Mouse (Mus musculus) neural tube, embryonic 11.5 days (tissue): ENCODE data around the gene Pcdh18. TPM values are rescaled to one million over a fixed set of nuclear protein-coding genes. Genes with fewer than 3 reads are reported as not detected.

ENCODE experiments used
- ATAC-seq: fragments of 200-750 bp; cut with Nextera tagmentation; 2 replicates; pipeline ENCODE4 v1.8.0; 2017; ENCODE audit warnings: moderate number of reproducible peaks, mild to moderate bottlenecking, moderate TSS enrichment, moderate library complexity; ENCODE audit not compliant: insufficient read depth, low FRiP score, low TSS enrichment
- DNase-seq: peaks from one replicate; pipeline ENCODE4 v3.0.0-alpha.2; 2015; ENCODE audit warnings: low spot score
- H3K27ac ChIP-seq: fragments of 300-500 bp; sonication (generic); 2 replicates; pipeline ENCODE4 v1.5.1; 2014; ENCODE audit warnings: low read depth, mild to moderate bottlenecking, low read length
- H3K27me3 ChIP-seq: fragments of 300-500 bp; sonication (generic); 2 replicates; pipeline ENCODE4 v1.6.1; 2014; ENCODE audit warnings: mild to moderate bottlenecking, low read length, mixed read lengths; ENCODE audit not compliant: control insufficient read depth, insufficient read depth
- H3K36me3 ChIP-seq: fragments of 300-500 bp; sonication (generic); 2 replicates; pipeline ENCODE4 v1.6.1; 2014; ENCODE audit warnings: mild to moderate bottlenecking, low read length, moderate library complexity, mixed read lengths; ENCODE audit not compliant: control insufficient read depth, insufficient read depth
- H3K4me1 ChIP-seq: fragments of 300-500 bp; sonication (generic); 2 replicates; pipeline ENCODE4 v1.6.1; 2014; ENCODE audit warnings: low read length, mixed read lengths; ENCODE audit not compliant: control insufficient read depth, insufficient read depth
- H3K4me2 ChIP-seq: fragments of 300-500 bp; sonication (generic); 2 replicates; pipeline ENCODE4 v1.6.1; 2014; ENCODE audit warnings: low read depth, mild to moderate bottlenecking, moderate library complexity
- H3K4me3 ChIP-seq: fragments of 300-500 bp; sonication (generic); 2 replicates; pipeline ENCODE4 v1.5.1; 2014; ENCODE audit warnings: low read depth, low read length
- H3K9ac ChIP-seq: fragments of 300-500 bp; sonication (generic); 2 replicates; pipeline ENCODE4 v1.6.1; 2014; ENCODE audit warnings: mild to moderate bottlenecking, low read length
- H3K9me3 ChIP-seq: fragments of 300-500 bp; sonication (generic); 2 replicates; pipeline ENCODE4 v1.6.1; 2016; ENCODE audit warnings: low read length; ENCODE audit not compliant: control insufficient read depth
- WGBS: fragments of 180-500 bp; shearing (Covaris S2); extraction: QIAGEN DNeasy Blood & Tissue Kit; methylation state at CpG from one replicate; pipeline ENCODE4 v1.1.7; 2014; 5-methylcytosine and 5-hydroxymethylcytosine counted together
- polyA plus RNA-seq: library from polyadenylated mRNA; unstranded; fragments of >200 nt; fragmentation: Nextera tagmentation; extraction: Ambion mirVana; gene quantifications from 2 replicates; pipeline ENCODE4 v1.2.1, GENCODE M21; 2014

Gene Pcdh18
- 73.4 and 78.7 TPM in 2 replicates for polyA plus RNA-seq

DNA sequence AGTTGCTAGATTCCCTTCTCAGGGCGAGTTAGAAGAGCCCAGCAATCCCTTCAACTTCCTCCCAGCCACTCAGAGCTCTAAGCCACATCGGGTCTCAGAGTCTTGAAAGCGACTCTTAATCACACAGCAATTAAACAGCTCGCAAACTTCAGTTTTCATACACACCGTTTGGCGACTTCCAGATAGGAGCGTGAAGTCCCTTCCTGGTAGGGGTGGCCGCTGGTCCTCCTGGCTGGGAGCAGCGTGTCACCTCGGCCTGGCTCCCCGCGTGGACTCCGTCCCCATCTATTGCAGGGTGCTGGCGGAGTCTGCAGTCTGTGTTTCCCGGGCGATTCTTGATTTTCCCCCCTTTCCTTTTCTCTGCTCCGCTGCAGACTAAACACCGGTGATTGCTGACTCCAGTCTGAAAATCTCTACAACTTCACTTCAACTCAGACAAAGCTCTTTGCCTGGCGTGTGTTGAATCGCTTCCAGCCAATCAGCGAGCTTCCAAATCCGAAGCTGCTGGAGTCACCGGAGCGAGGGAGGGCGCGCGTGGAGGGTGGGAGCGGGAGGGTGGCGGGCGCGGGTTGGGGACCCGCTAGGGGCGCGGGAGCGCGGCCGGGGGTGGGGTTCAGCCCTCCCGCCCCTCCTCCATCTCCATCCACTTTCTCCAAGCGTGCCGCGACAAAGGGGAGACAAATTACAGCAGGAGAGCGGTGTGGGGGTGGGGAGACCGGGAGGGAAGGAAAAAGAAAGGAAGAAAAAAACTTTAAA, at the start of gene Pcdh18:
Gene Pcdh18, minus strand, starts transcription at position 456 of the 756 bp plus-strand sequence.
- peaks cover 2% of the 10 kb centered on the region for H3K36me3 ChIP-seq
- H3K4me2 ChIP-seq: peak within 1 kb of the TSS; percentile 44
- peak within 1 kb of the TSS; percentile 57 for H3K4me3 ChIP-seq
- peak within 1 kb of the TSS; percentile 77 for H3K9ac ChIP-seq
- peak; percentile 88 for ATAC-seq
- no peaks in the 10 kb centered on the region for H3K9me3 ChIP-seq
- H3K4me1 ChIP-seq: peaks cover 21% of the 10 kb centered on the region
- peak; percentile 91 for DNase-seq
- H3K27ac ChIP-seq: peak within 1 kb of the TSS; percentile 85
- under 1% methylated on average over 43 of the region's 43 CpGs for WGBS
- no peaks in the 10 kb centered on the region for H3K27me3 ChIP-seq

DNA sequence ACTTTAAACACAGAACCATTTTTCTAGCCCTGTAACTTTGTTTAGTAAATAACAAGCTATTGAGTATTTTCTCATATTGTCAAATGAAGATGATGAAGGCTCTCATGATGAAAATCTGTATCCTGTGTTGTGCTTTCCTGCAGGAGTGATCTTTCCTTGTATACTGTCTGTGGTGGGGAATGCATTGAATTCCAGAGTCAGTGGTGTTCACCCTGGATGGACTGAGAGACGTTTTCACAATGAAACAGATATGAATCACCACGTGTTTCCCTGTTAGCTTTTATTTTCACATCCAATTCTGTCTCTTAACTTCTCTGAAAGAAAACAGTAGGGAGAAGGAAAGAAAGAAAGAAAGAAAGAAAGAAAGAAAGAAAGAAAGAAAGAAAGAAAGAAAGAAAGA, 49.7 kb upstream of the Pcdh18 start:
- H3K36me3 ChIP-seq: no peaks in the 10 kb centered on the region
- H3K4me2 ChIP-seq: no peak overlapping the region
- no peak overlapping the region for H3K4me3 ChIP-seq
- no peak overlapping the region for H3K27ac ChIP-seq
- DNase-seq (no peak), ATAC-seq (no peak)
- no peak overlapping the region for H3K9ac ChIP-seq
- H3K27me3 ChIP-seq: no peaks in the 10 kb centered on the region
- no peaks in the 10 kb centered on the region for H3K9me3 ChIP-seq
- WGBS: 54% methylated on average over 2 of the region's 2 CpGs
- H3K4me1 ChIP-seq: no peaks in the 10 kb centered on the region

DNA sequence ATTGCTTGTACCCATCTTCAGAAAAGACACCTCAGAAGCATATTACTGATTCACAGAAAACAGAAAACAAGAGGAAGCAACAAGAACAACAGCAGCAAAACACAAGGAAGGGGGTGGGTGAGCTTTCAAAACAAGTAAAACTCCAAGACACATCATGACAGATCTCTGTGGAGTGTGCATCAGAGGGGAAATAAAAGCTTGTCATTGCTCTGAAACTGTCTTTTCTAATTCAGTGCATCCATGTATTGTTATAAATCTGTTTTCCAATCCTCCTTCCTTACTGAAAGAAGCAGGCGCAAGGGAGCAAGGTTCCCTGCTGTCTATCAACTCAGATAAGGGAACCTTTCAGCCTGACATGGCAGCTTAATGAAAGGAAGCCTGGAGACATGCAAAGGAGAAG, 48.4 kb upstream of the Pcdh18 start:
- H3K4me3 ChIP-seq: no peak overlapping the region
- WGBS: 96% methylated on average over 1 of the region's 1 CpGs
- no peak overlapping the region for H3K4me2 ChIP-seq

DNA sequence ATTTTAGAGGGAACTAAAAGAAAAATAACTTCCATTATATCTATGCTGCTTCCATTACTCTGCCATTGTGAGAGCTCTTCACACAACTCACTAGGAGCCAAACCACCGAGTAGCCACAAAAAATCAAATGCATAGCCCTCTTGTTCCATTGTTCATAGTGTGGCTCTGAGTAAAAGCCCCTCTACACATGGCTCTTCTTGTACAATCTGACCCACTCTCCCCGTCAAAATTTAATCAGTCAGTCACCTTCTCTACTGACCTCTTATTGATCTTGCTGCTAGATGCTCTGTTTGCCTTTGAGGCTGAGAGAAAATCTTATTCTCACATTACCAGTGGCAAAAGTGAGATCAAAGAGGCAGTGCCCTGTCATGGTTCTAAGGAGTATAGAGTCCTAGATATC, 31.2 kb upstream of the Pcdh18 start:
- H3K9me3 ChIP-seq: no peaks in the 10 kb centered on the region
- H3K27ac ChIP-seq: no peak overlapping the region
- no peak for ATAC-seq
- no peaks in the 10 kb centered on the region for H3K4me1 ChIP-seq
- no peak overlapping the region for H3K4me3 ChIP-seq
- H3K36me3 ChIP-seq: no peaks in the 10 kb centered on the region
- H3K9ac ChIP-seq: no peak overlapping the region
- H3K27me3 ChIP-seq: no peaks in the 10 kb centered on the region
- WGBS: 46% methylated on average over 2 of the region's 2 CpGs
- DNase-seq: no peak
- no peak overlapping the region for H3K4me2 ChIP-seq

More for the DNA sequence above, 48.4 kb upstream of the Pcdh18 start:
- H3K4me1 ChIP-seq: no peaks in the 10 kb centered on the region
- no peak for DNase-seq
- H3K27ac ChIP-seq: no peak overlapping the region
- no peaks in the 10 kb centered on the region for H3K9me3 ChIP-seq
- no peak overlapping the region for H3K9ac ChIP-seq
- ATAC-seq: no peak
- H3K36me3 ChIP-seq: no peaks in the 10 kb centered on the region
- no peaks in the 10 kb centered on the region for H3K27me3 ChIP-seq

DNA sequence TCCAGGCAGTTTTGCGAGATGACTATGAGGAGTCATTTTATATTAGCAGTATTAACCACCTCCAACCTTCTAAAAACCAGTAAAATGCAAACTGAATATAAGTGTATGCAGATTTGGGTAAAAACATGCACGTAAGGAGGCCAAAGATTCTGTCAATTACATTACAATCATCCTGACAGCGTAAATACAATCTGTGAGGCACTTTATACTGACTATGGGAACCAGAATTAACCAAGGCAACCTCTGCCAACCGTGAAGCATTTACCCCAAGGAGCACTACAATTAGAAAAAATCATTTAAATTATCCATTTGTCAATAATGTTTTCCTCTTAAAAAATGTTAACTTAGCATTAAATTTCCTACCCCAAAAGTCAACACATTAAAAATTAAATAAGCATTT, 30.6 kb upstream of the Pcdh18 start:
- Histone ChIP-seq H3K4me2 (no peak overlapping the region), H3K9me3 (no peaks in the 10 kb centered on the region), H3K36me3 (no peaks in the 10 kb centered on the region), H3K27me3 (no peaks in the 10 kb centered on the region), H3K9ac (no peak overlapping the region), H3K27ac (no peak overlapping the region), H3K4me1 (no peaks in the 10 kb centered on the region), H3K4me3 (no peak overlapping the region)
- no peak for DNase-seq
- 72% methylated on average over 4 of the region's 4 CpGs for WGBS
- ATAC-seq: no peak

DNA sequence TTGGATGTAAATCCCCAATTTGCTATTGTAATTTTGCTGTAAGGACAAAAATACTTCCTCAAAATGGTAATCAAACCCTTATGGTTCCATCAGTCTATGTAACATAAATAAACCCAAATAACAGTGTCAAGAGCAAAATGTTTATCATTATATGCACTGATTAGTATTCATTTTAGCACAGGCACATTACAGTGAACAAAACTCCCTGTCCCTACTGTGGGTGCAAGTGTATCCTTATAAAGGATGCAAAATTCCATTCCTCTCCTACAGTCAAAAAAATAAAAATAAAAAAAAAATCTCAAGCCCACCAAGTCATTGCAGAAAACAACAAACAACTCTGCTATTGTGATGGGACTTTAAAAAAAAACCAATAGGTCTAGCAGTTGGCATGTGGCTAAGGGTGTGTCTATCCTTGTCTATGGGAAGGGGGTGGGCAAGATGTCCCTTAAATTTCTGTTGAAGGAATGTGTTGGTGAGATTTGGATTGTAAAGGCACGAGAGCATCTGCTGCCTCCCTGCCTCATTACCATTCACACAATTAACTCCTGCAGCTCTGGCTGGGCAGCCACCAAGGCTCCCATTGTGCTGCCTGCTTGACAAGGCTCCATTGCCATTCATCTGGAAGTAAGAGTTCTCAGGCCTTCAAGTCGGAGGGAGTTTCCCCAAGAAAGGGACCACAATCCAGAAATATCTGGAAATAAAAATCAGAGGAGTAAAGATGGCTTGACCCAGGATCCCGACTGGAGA, 12.0 kb upstream of the Pcdh18 start:
- 0 out of 2 replicates have a peak, but pooled peaks cover 3% of the 10 kb centered on the region for H3K4me1 ChIP-seq
- no peaks in the 10 kb centered on the region for H3K9me3 ChIP-seq
- peak; percentile 56 for DNase-seq
- 12% methylated on average over 3 of the region's 3 CpGs for WGBS
- peak; percentile 92 for ATAC-seq
- no peaks in the 10 kb centered on the region for H3K27me3 ChIP-seq
- H3K4me2 ChIP-seq: no peak overlapping the region
- no peak overlapping the region for H3K27ac ChIP-seq
- no peaks in the 10 kb centered on the region for H3K36me3 ChIP-seq
- H3K4me3 ChIP-seq: no peak overlapping the region
- no peak overlapping the region for H3K9ac ChIP-seq

DNA sequence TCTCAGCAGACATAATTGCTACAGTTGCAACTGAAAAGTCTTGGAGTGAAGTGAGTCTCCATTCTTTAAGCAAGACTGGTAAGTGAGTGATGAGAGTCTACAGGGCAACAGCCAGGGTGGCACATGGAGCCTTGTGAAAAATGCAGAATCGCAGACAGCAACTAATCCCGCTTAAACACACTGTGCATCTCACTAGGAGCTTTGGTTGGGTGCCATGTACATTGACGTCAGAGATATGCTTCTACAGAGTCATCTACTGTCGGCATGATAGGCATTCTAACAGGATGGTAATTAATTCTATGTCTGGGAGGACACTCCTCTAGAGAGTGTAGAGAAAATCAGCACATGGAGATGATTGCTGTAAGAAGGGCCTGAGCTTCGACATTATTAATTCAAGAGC, 5.6 kb upstream of the Pcdh18 start:
- no peak for ATAC-seq

DNA sequence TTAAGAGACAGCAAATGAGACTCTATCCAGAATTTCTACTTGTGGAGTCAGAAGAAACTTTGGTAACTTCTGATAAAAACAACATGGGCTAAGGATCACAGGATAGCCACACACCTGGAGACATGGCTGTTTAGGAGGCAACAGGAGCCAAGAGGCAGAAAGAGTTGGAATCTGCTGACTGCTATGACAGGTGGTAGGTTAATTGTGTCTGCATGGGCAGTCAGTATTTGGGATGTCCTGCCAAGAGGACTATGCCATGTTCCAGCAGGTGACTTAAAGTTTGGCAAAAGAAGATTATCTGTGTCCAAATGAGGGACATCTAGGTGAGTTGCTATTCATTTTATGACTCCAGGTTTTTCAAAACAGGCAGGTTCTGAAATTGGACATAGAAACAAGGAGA, 4.8 kb upstream of the Pcdh18 start:
- no peak overlapping the region for H3K27ac ChIP-seq
- no peak for ATAC-seq
- no peaks in the 10 kb centered on the region for H3K36me3 ChIP-seq
- H3K4me3 ChIP-seq: no peak overlapping the region
- H3K4me2 ChIP-seq: no peak overlapping the region
- H3K9me3 ChIP-seq: no peaks in the 10 kb centered on the region
- H3K4me1 ChIP-seq: no peaks in the 10 kb centered on the region
- H3K27me3 ChIP-seq: no peaks in the 10 kb centered on the region
- DNase-seq: no peak
- no peak overlapping the region for H3K9ac ChIP-seq

More for the DNA sequence above, 5.6 kb upstream of the Pcdh18 start:
- Histone ChIP-seq H3K9ac (no peak overlapping the region), H3K27ac (no peak overlapping the region), H3K4me1 (no peaks in the 10 kb centered on the region), H3K27me3 (no peaks in the 10 kb centered on the region), H3K9me3 (no peaks in the 10 kb centered on the region), H3K4me3 (no peak overlapping the region), H3K4me2 (no peak overlapping the region), H3K36me3 (no peaks in the 10 kb centered on the region)
- no peak for DNase-seq
- 90% methylated on average over 5 of the region's 5 CpGs for WGBS

DNA sequence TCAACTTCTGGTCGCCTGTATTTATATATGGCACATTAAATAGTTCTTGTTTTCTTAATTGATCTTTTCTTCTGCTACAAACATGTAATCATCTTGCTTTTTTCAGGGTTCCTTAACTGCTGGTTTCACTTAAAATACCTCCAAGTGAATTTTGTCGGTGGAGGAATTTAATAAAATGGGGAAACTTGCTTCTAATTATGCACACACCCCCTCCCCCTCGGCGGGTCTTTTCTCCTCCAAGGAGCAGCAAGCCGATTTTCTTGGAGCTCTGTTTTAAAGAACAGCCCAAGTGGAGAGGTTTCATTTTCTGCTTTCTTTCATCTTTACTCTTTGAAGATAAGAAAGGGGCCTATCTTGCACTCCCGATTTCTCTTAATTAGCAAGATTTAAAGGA, 498 bp upstream of the Pcdh18 start:
- ATAC-seq (peak; percentile 32), DNase-seq (no peak)
- H3K4me1 ChIP-seq: peaks cover 21% of the 10 kb centered on the region
- peak overlapping the region; percentile 57 for H3K4me3 ChIP-seq
- peak overlapping the region; percentile 77 for H3K9ac ChIP-seq
- H3K9me3 ChIP-seq: no peaks in the 10 kb centered on the region
- H3K36me3 ChIP-seq: peaks cover 2% of the 10 kb centered on the region
- H3K27ac ChIP-seq: peak overlapping the region; percentile 85
- under 1% methylated on average over 6 of the region's 6 CpGs for WGBS
- H3K27me3 ChIP-seq: no peaks in the 10 kb centered on the region
- H3K4me2 ChIP-seq: peak overlapping the region; percentile 44
